Mouse (Mus musculus) cerebellum, adult 11 months (tissue): Measurements from ENCODE around the gene Cpne4.

Experiments
- DNase-seq: peaks from one replicate; pipeline ENCODE4 v3.0.0; 2022

Cpne4 gene

GRCm38 (mm10) chr9:104546986-104547385 is at the start of gene Cpne4:
TSS of gene Cpne4 (plus strand) at chr9:104547286.
- DNase-seq: no peak

DNA sequence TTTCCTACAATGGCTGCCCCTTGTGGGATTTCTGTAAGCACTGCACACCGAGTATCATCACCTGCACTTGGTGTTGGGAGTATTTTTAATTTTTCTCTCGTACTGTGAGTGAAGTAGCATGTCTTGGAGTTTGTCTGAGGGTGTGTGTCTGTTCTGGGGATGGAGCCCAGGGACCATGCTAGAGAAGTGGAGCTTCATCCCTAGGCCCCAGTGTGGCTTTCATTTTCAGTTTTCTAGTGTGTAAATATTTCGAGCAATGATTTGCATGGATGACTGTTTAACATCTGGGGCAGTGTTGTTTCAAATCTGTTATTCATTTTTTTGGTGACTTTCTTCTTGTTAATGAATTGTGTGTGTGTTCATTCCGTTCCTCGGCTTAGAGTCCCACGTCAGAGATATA is 31.9 kb upstream of the Cpne4 start:
- no peak for DNase-seq

DNA sequence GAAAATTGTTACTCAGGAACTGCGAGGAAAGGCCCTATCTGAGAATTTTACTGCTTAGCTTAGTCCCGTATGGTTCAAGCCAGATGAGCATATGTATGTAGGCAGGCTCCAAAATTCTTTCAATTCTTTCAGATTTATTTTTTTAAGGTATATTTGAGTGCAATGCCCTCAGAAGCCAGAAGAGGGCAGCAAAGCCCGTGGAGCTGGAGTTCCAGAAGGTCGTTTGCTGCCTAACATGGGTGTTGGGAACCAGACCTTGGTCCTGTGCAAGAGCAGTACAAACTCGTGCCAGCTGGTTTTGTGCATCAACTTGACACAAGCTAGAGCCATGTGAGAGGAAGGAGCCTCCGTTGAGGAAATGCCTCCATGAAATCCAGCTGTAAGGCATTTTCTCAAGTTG is 11.6 kb upstream of the Cpne4 start:
- no peak for DNase-seq

DNA sequence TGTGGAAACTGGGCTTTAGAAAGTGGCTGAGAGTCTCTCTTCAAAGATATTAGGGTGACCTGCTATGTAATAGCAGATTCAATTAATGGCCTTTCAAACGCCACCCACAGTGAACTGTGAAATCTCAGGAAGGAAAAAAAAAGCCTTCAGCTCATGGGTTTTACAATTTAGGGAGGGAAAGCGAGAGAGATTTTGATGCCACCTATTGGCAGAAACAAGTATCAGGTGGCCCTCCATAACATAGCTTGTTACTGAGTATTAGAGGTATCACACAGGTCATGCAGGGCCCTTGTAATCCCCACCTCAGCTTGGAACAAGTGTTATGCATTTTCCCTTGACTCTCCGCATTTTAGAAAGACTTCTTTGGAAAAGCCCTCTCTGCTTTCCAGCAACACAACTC is 18.7 kb downstream of the Cpne4 start:
- no peak for DNase-seq

DNA sequence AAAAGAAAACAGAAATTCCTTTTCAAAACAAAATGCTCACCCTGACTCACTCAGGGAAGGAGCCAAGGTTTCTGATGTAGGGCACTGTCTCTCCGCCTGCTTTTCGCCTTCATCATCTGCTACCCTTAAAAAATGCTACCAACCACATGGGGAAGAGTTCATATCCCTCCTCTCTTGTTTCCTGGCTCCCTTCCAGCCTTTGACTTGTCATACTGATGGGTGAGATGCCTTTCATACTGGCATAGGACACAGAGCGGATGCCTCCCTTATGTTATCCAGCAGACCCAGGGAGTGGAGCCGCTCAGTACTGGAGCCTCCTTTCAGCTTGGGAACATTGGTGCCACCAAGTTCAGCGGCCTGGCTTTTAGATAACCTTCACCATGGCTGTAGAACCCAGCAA is 19.4 kb downstream of the Cpne4 start:
- no peak for DNase-seq

- DNase-seq: no peak
These were observed 20.0 kb downstream of the Cpne4 start for GRCm38 (mm10) chr9:104567096-104567495.

DNA sequence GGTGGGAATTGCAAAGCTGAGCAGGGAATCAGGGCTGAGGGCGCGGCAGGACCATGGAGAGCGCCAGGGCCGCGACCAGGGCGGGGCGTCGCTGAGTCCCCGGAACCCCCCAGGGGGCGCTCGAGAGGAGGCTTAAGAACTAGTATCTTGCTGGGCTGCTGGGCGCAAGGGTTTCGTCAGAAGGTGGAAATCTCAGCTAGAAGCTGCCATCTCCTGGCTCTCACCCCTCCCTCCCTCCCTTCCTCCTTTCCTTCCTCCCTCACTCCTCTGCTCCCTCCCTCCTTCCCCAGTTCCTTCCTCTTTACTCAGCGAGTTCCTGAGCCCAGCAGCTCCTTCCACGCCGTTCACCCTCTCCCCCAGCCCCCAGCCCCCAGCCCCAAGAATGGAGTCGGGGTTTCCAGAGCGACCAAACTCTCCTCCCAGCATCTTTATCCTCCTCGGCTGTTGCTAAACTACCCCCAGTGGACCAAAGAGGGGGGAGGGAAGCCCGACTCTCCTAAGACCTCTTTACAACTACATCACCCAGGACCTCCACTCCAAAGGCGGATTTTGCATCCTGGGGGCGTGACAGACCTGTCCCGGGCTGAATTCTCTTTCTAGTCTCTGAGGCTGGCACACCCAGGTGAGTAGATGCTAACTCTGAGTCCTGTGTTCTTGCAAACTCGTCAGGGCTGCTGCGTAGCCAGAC is 22.5 kb downstream of the Cpne4 start:
- DNase-seq: peak; percentile 3

DNA sequence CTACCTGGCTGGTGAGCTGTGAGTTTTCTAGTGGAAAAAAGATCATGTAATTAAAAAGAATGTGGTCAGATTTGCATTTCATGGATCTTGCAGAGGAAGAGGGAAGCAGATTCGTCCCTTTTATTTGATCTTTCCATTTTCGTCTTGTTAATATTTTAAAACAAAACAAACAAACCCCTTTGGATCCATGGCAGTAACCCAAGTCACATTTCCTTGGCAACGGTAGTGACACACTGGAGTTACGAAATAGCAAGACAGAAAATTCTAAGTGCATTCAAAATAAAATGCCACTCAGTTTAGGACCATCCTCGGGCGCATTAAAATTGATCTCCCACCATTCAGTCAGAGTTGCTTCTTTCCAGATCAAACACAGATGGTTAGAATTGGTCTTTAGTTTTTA is 25.8 kb downstream of the Cpne4 start:
- DNase-seq: no peak

GRCm38 (mm10) chr9:104574476-104574875 is 27.4 kb downstream of the Cpne4 start:
- DNase-seq: peak; percentile 19

DNA sequence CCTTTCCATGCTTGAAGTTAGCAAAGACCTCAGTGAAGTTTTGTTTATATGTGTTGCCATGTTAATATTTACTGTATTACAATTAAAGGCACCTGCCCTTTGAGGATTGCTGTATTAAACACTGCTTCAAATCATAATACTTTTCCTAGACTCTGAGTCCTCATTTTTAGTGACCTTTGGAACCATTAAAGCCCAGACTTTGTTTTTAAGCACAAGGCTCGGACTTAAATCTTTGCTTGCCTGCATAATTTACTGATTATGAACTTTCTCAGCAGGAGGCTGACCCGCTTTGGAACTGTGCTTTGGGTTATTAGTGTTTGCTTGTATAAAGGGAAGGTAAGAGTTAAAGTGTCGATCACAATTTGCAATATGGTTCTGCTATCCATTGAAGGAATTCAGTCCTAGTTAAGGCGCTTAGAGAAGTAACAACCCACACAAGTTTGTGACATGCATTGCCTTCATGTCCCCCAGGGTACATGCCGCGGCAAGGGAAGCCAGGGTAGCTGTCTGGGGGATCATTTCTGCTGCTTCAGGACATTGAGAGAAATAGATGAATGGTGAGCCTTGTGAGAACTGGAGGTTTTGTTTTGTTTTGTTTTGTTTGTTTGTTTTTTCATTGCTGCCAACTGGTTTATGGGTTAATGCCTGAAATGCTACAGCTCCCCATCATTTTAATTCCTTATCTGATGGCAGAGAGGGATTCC is 35.0 kb downstream of the Cpne4 start:
- DNase-seq: no peak

- no peak for DNase-seq
These were observed 35.6 kb downstream of the Cpne4 start for GRCm38 (mm10) chr9:104582675-104583074.

DNA sequence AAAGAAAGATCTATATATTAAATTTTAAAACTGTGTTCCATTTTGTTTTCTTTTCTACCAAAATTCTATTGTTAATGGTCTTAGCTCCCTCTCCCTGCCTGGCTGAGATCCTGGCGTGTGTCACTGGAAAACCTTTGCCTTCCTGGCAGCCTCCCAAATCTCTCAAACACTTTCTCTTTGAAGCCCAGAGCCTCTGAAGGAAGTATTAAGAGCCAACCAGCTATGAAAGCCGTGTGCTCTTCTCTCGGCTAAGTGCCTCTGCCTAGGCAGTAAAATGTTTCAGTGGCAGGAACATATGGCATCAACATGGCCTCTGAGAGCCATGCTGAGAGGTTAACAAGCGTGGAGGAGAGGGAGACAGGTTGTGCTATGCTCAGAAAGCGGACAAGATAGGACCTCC is 47.5 kb downstream of the Cpne4 start:
- DNase-seq: peak; percentile 2

DNA sequence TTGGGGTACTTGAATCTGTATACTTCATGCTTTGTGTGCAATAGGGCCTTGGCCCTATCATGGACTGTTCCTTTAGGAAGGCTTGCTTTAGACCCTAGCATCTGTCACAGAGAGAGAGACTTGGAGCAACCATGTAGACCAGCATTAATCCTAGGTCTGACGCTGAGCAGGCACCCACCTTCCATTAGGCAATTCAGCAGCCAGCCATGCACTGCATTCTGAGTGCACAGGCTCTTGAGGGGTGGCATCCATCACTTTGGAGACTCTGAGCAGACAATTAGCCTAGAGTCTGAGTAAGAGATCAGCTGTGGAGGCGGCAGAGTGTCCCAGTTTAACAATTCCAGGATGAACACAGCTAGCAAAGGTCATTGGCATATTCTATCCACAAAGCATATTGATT is 47.9 kb downstream of the Cpne4 start:
- DNase-seq: no peak

DNA sequence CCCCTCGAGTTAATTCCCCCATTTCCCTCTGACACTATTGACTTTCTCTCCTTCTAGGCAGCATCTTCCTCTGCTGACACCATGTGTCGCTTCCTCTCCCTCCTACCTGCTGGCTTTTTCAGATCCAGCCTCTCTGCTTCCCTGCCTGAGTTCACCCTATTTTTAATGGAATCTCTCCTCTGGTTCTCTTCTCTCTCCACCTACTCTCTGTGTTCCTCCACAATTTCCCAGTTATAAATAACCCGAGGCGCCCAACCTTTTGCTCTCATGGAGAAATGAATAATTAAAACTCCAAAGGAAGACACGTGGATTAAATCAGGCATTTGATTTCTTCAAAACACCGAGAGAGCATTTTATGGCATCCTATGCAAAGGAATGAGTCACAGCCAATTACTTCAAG is 65.4 kb downstream of the Cpne4 start:
- DNase-seq: no peak

DNA sequence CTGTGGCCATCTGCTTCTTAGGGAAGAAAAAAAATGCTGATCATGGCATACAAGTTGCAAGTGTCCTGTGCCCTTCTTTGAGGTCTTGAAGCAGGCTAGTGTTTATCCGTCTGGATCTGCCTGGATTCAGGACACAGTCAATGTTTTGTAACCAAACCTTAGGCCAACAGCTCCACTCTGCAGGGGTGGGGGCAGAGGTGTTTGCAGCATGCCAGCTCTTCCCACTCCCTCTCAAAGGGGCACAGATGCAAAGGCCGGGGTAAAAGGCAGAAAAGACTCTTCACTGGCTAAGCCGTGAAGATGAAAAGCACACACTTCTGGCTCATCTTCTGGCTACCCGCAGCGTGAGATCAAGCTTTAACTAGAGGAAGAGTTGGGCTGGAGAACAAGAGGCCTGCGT is 69.6 kb downstream of the Cpne4 start:
- no peak for DNase-seq

DNA sequence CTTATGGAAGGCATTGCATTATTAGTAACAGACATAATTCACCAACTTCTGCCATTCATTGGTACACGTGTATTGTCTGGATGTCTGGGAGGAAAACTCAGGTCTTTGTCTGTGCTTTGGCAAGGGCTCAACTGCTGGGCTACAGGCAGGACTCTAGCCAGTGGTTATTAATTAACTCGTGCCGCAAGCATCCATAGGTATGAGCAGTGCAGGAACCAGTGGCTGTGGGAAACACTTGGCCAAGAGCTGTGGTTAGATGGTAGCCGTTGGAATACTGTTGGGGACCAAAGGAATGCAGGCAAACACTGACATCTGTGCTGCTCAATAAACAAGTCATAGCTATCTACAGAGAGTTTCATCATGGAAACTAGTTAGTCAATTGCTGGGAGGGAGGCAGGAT is 76.5 kb downstream of the Cpne4 start:
- no peak for DNase-seq

GRCm38 (mm10) chr9:104627816-104628215 is 80.7 kb downstream of the Cpne4 start:
- DNase-seq: no peak

GRCm38 (mm10) chr9:104629282-104629681 is 82.2 kb downstream of the Cpne4 start:
- DNase-seq: no peak

DNA sequence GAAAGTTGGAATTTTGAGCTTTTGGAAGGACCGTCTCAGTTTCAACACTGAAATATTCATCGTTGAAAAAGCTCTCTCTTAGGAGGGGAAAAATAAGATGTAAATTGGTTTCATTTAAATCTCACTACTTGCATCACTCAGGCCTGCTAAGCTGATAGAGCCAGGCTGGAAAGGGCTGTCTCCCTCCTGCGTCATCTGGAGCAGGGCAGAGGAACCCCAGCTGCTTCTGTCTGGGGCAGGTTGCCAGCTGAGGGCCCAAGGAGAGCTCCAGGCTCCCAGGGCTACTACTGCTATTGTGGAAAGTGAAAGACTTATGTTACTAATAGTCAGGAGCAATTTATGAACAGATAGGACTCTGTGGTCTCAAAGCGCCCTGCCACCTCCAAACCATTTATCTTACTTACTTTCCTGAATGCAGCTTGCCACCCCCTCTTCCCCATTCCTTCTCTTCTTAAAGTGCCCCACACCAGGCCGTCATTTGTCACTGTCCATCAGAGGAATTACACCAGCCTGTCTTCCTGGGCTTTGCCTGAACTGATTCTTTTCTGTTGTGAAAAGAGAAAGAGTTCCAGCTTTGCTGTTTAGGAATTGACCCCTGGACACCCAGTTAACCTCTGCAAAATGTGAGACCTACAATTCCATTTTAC is 99.4 kb downstream of the Cpne4 start:
- no peak for DNase-seq

DNA sequence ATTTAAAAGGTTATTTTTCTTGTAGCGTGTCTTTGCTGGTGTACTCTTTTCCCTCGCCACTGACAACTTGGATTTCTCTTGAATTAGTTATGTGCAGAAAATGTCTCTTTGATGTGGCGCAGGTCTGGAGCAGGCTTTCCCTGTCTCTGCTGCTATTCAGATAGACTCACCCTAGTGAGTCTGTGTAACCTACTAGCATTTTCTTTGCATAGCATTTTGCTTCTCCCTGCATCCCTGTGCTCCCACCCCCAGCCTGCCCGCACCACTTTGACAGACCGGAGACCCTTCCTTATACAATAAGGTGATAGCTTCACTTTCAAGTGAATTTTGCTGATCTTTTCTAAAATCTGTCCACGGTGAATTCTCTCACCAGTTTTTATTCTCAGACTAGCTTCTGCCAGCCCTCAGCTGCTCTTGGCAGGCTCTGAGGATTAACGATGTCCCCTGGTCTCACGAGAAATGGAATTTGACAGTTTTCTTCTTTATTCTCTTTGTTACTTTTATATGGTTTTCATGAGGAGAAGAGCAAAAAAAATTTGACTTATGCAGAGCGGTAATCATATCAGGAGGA is 105.7 kb downstream of the Cpne4 start:
- DNase-seq: no peak

GRCm38 (mm10) chr9:104659758-104660157 is 112.7 kb downstream of the Cpne4 start:
- DNase-seq: no peak

DNA sequence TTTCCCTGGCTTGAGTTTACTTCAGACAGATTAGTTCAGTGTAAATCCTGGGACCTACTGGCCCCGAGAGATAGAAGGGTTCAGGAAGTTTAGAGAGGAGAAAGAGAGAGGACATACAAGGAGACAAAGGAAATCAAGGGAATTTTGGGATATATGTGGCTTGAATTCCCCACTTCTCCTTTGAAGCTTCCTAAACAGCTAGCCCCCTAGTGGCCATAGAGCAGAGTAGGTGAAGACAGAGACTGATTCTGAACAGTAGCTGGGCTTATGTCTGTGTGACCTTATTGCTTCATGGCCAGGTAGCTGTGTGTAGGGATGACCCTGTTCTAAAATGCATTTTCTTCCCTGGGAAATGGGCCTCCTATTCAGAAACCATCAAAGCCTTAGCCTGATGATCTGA is 129.6 kb downstream of the Cpne4 start:
- DNase-seq: no peak

- DNase-seq: no peak
These were observed 131.5 kb downstream of the Cpne4 start for GRCm38 (mm10) chr9:104678571-104678970.

GRCm38 (mm10) chr9:104687051-104687450 is 140.0 kb downstream of the Cpne4 start:
- DNase-seq: no peak
